15 mouse cellular contexts compared by ENCODE assay signal in genomic region chr11:45835625-45836255, GRCm38 (mm10). TPM values are rescaled to one million over a fixed set of nuclear protein-coding genes. Genes with fewer than 3 reads are reported as not detected.
DNase-seq lines count a peak whose midpoint lies in the region; ATAC-seq and TF ChIP-seq lines count a peak whose summit lies in the region.
"Had no signal": no experiment of that assay in that cellular context is flagged by ENCODE, and none has a peak within 500 bp of the region (broad histone marks: within the 10 kb centered on the region; RNA-seq: fewer than 3 reads in every experiment).

No protein-coding gene starts in this region.

- H3K9me3 ChIP-seq in forebrain, embryonic 11.5 days (ENCODE audit: control insufficient read depth, low read length), result no peaks in the 10 kb centered on the region
- no peaks in the 10 kb centered on the region for H3K9me3 ChIP-seq in forebrain, embryonic 12.5 days
- H3K9me3 ChIP-seq in lung, embryonic 14.5 days (ENCODE audit: low read depth, low read length), result no peaks in the 10 kb centered on the region
- no peaks in the 10 kb centered on the region for H3K9me3 ChIP-seq in intestine, postnatal 0 days (ENCODE audit: control insufficient read depth)
- H3K9me3 ChIP-seq in stomach, embryonic 15.5 days, result no peaks in the 10 kb centered on the region
- H3K9me3 ChIP-seq: neural tube, embryonic 13.5 days had no signal

- H3K4me3 ChIP-seq in forebrain, embryonic 11.5 days (ENCODE audit: low read depth, low read length), result no peak overlapping the region
- H3K4me3 ChIP-seq in forebrain, embryonic 12.5 days (replicated peaks), result no peak overlapping the region
- no peak overlapping the region for H3K4me3 ChIP-seq in lung, embryonic 14.5 days (ENCODE audit: low read depth, low read length)
- H3K4me3 ChIP-seq in intestine, postnatal 0 days (ENCODE audit: low read depth, low read length), result no peak overlapping the region
- no peak overlapping the region for H3K4me3 ChIP-seq in stomach, embryonic 15.5 days (replicated peaks)
- H3K4me3 ChIP-seq: neural tube, embryonic 13.5 days had no signal

- no peaks in the 10 kb centered on the region for H3K36me3 ChIP-seq in forebrain, embryonic 11.5 days (ENCODE audit: control insufficient read depth, insufficient read depth, low read length)
- H3K36me3 ChIP-seq in forebrain, embryonic 12.5 days (replicated peaks), result no peaks in the 10 kb centered on the region
- H3K36me3 ChIP-seq in lung, embryonic 14.5 days (ENCODE audit: insufficient read depth), result no peaks in the 10 kb centered on the region
- H3K36me3 ChIP-seq in intestine, postnatal 0 days (ENCODE audit: control insufficient read depth, insufficient read depth), result no peaks in the 10 kb centered on the region
- no peaks in the 10 kb centered on the region for H3K36me3 ChIP-seq in stomach, embryonic 15.5 days
- H3K36me3 ChIP-seq: neural tube, embryonic 13.5 days had no signal

- no peak overlapping the region for H3K27ac ChIP-seq in forebrain, embryonic 11.5 days (ENCODE audit: low read depth, low read length)
- no peak overlapping the region for H3K27ac ChIP-seq in forebrain, embryonic 12.5 days
- no peak overlapping the region for H3K27ac ChIP-seq in lung, embryonic 14.5 days (ENCODE audit: low read depth)
- peak overlapping the region; percentile 58; the same call in 1 of the 2 replicates for H3K27ac ChIP-seq in intestine, postnatal 0 days (ENCODE audit: low read depth, low read length)
- no peak overlapping the region for H3K27ac ChIP-seq in stomach, embryonic 15.5 days
- H3K27ac ChIP-seq: neural tube, embryonic 13.5 days had no signal

- H3K4me2 ChIP-seq in forebrain, embryonic 11.5 days (ENCODE audit: low read depth, low read length, severe bottlenecking), result no peak overlapping the region
- H3K4me2 ChIP-seq in forebrain, embryonic 12.5 days, result no peak overlapping the region
- H3K4me2 ChIP-seq in lung, embryonic 14.5 days, result no peak overlapping the region
- no peak overlapping the region for H3K4me2 ChIP-seq in intestine, postnatal 0 days (replicated peaks; ENCODE audit: low read depth)
- H3K4me2 ChIP-seq in stomach, embryonic 15.5 days, result no peak overlapping the region
- H3K4me2 ChIP-seq: neural tube, embryonic 13.5 days had no signal

- WGBS in forebrain, embryonic 11.5 days, result 6% methylated on average over 4 of the region's 4 CpGs
- 2% methylated on average over 4 of the region's 4 CpGs for WGBS in forebrain, embryonic 12.5 days
- 29% methylated on average over 4 of the region's 4 CpGs for WGBS in lung, embryonic 14.5 days
- whole genome bisulfite sequencing in intestine, postnatal 0 days, result 24% methylated on average over 4 of the region's 4 CpGs
- 21% methylated on average over 4 of the region's 4 CpGs for WGBS in stomach, embryonic 15.5 days

- H3K27me3 ChIP-seq in forebrain, embryonic 11.5 days (ENCODE audit: control insufficient read depth, insufficient read depth, low read length), result no peaks in the 10 kb centered on the region
- H3K27me3 ChIP-seq in forebrain, embryonic 12.5 days, result no peaks in the 10 kb centered on the region
- H3K27me3 ChIP-seq in lung, embryonic 14.5 days (ENCODE audit: insufficient read depth, low read length), result no peaks in the 10 kb centered on the region
- no peaks in the 10 kb centered on the region for H3K27me3 ChIP-seq in intestine, postnatal 0 days (replicated peaks; ENCODE audit: control insufficient read depth, insufficient read depth, low read length)
- no peaks in the 10 kb centered on the region for H3K27me3 ChIP-seq in stomach, embryonic 15.5 days (replicated peaks)
- H3K27me3 ChIP-seq: neural tube, embryonic 13.5 days had no signal

- intact Hi-C loops in left cerebral cortex, postnatal 36 days (cut with DNase I), result no loop called here

- ATAC-seq in forebrain, embryonic 11.5 days (replicated peaks; ENCODE audit: low FRiP score), result peak; percentile 44; the same call in 1 of the 2 replicates
- ATAC-seq in forebrain, embryonic 12.5 days (ENCODE audit: low FRiP score), result no peak
- peak; percentile 47; the same call in 1 of the 2 replicates for ATAC-seq in lung, embryonic 14.5 days (ENCODE audit: insufficient read depth)
- ATAC-seq in intestine, postnatal 0 days, result peak; percentile 32; the same call in 1 of the 2 replicates
- peak; percentile 43; the same call in 1 of the 2 replicates for ATAC-seq in stomach, embryonic 15.5 days (ENCODE audit: insufficient read depth, low FRiP score, low read depth)
- ATAC-seq in cerebellum, adult (ENCODE audit: insufficient number of reproducible peaks, low FRiP score, low TSS enrichment), result no peak
- ATAC-seq: inflammation-experienced regulatory T-cells, adult 6 months had no signal

- no peak for TF ChIP-seq CTCF in lung, embryonic 14.5 days (IDR thresholded peaks at IDR 0.05; ENCODE audit: low read depth)
- no peak for TF ChIP-seq CTCF in intestine, postnatal 0 days (IDR thresholded peaks at IDR 0.05; ENCODE audit: low read depth)

- no peak overlapping the region for H3K9ac ChIP-seq in forebrain, embryonic 11.5 days (ENCODE audit: low read length)
- H3K9ac ChIP-seq in forebrain, embryonic 12.5 days, result no peak overlapping the region
- H3K9ac ChIP-seq in lung, embryonic 14.5 days, result no peak overlapping the region
- no peak overlapping the region for H3K9ac ChIP-seq in intestine, postnatal 0 days (ENCODE audit: low read depth, low read length)
- H3K9ac ChIP-seq in stomach, embryonic 15.5 days, result no peak overlapping the region
- H3K9ac ChIP-seq: neural tube, embryonic 13.5 days had no signal

- peaks cover 2% of the 10 kb centered on the region; the same call in 1 of the 2 replicates for H3K4me1 ChIP-seq in forebrain, embryonic 11.5 days (replicated peaks; ENCODE audit: control insufficient read depth, insufficient read depth, low read length)
- H3K4me1 ChIP-seq in forebrain, embryonic 12.5 days, result peaks cover 13% of the 10 kb centered on the region
- H3K4me1 ChIP-seq in lung, embryonic 14.5 days (ENCODE audit: insufficient read depth), result no peaks in the 10 kb centered on the region
- peaks cover 23% of the 10 kb centered on the region; the same call in 1 of the 2 replicates for H3K4me1 ChIP-seq in intestine, postnatal 0 days (replicated peaks; ENCODE audit: control insufficient read depth, insufficient read depth, low read length)
- no peaks in the 10 kb centered on the region for H3K4me1 ChIP-seq in stomach, embryonic 15.5 days
- H3K4me1 ChIP-seq: neural tube, embryonic 13.5 days had no signal

- DNase-seq in forebrain, embryonic 11.5 days (ENCODE audit: low spot score), result no peak
- no peak for DNase-seq in lung, embryonic 14.5 days
- no peak for DNase-seq in lung, postnatal 10 days
- no peak for DNase-seq in left cerebral cortex, postnatal 36 days (ENCODE audit: low spot score in 2 of 2)
- DNase-seq: adrenal gland, postnatal 14 days; cerebellum, postnatal 36 days; kidney, postnatal 36 days; right cerebral cortex, postnatal 4 days; thymus, postnatal 4 days had no signal

RNA-seq across cellular contexts. Expression of gene Clint1, which starts 16.1 kb away (rescaled TPM):
- polyA plus RNA-seq in forebrain, embryonic 11.5 days (2014; fragmentation: Nextera tagmentation; extraction: Ambion mirVana), result 64.0 and 67.2 TPM in 2 replicates
- 76.0 and 77.9 TPM in 2 replicates for polyA plus RNA-seq in forebrain, embryonic 12.5 days (2016; fragmentation: Nextera tagmentation; extraction: Ambion mirVana)
- 67.9 and 72.7 TPM in 2 replicates for polyA plus RNA-seq in lung, embryonic 14.5 days (2014; fragmentation: Nextera tagmentation; extraction: Ambion mirVana)
- polyA plus RNA-seq in intestine, postnatal 0 days (2015; fragmentation: Nextera tagmentation; extraction: Ambion mirVana), result 171 and 185 TPM in 2 replicates
- polyA plus RNA-seq in stomach, embryonic 15.5 days (2015; fragmentation: Nextera tagmentation; extraction: Ambion mirVana), result 82.8 and 86.4 TPM in 2 replicates
- 10 to 100 TPM; 48.6 to 55.2 TPM for total RNA-seq in left cerebral cortex, postnatal 36 days (2021)

Comparison
In these comparisons a context has a peak if more than half of its experiments do, and no peak if none do; other contexts are left out.
1. ATAC-seq: peak in forebrain, embryonic 11.5 days (single experiment), lung, embryonic 14.5 days (single experiment), intestine, postnatal 0 days (single experiment) and stomach, embryonic 15.5 days (single experiment); none in forebrain, embryonic 12.5 days (single experiment) and cerebellum, adult (single experiment).